Mouse (Mus musculus) heart, adult 2 months (tissue): ENCODE measurements around the gene Zfp202. TPM values are rescaled to one million over a fixed set of nuclear protein-coding genes. Genes with fewer than 3 reads are reported as not detected.
"Not testable (repeated sequence)": the region's sequence is repeated elsewhere in the genome, so short reads cannot be mapped to it uniquely, and the experiment has no call there.

ENCODE experiments used
- DNase-seq, 2 experiments: peaks; one replicate each; pipeline ENCODE4 v3.0.0; 2021
- H3K27ac ChIP-seq: fragments of 200-600 bp; 2 replicates; pipeline ENCODE4 v1.8.1; 2022
- H3K27me3 ChIP-seq: fragments of 200-500 bp; 2 replicates; pipeline ENCODE4 v1.6.1; 2012; ENCODE audit warnings: mild to moderate bottlenecking, low read length, inconsistent platforms, mixed read lengths; ENCODE audit not compliant: control insufficient read depth, insufficient read depth
- H3K36me3 ChIP-seq: fragments of 200-500 bp; 2 replicates; pipeline ENCODE4 v1.6.1; 2012; ENCODE audit warnings: low read length, inconsistent platforms; ENCODE audit not compliant: control insufficient read depth, insufficient read depth
- H3K4me1 ChIP-seq: fragments of 200-500 bp; 2 replicates; pipeline ENCODE4 v1.6.1; 2011; ENCODE audit warnings: low read length; ENCODE audit not compliant: control insufficient read depth, insufficient read depth
- H3K4me3 ChIP-seq: fragments of 200-600 bp; 2 replicates; pipeline ENCODE4 v1.8.1; 2022
- H3K79me2 ChIP-seq: fragments of 200-500 bp; replicated peaks from 2 replicates; pipeline ENCODE4 v1.6.1; 2012; ENCODE audit warnings: mild to moderate bottlenecking, inconsistent platforms, low read length, moderate library complexity, mixed read lengths; ENCODE audit not compliant: control insufficient read depth, insufficient read depth
- H3K9ac ChIP-seq: fragments of 200-500 bp; 2 replicates; pipeline ENCODE4 v1.6.1; 2012; ENCODE audit warnings: low read depth, mild to moderate bottlenecking, control low read depth, inconsistent platforms, low read length, mixed read lengths
- CTCF ChIP-seq: fragments of 200-600 bp; IDR thresholded peaks from 2 replicates; pipeline ENCODE4 v1.8.1; 2022; ENCODE audit warnings: antibody characterized with exemption, mild to moderate bottlenecking, moderate library complexity
- EP300 ChIP-seq: fragments of 200-500 bp; IDR thresholded peaks from 2 replicates; pipeline ENCODE4 v1.6.1; 2011; ENCODE audit warnings: low read depth, low read length, control low read depth; ENCODE audit not compliant: insufficient read depth
- POLR2A ChIP-seq: fragments of 200-500 bp; IDR thresholded peaks from 2 replicates; pipeline ENCODE4 v1.6.1; 2011; ENCODE audit warnings: mild to moderate bottlenecking, low read depth, low read length, control low read depth; ENCODE audit not compliant: insufficient read depth
- WGBS: fragments of 180-500 bp; shearing (Covaris S2); methylation state at CpG from one replicate; pipeline ENCODE4 v1.1.7; 2018; 5-methylcytosine and 5-hydroxymethylcytosine counted together
- intact Hi-C: fragments of 180-260 bp; cut with DNase I; formaldehyde crosslinking; loops from one replicate; pipeline ENCODE4 v1.15.1; 2025
- long read RNA-seq: library from polyadenylated mRNA; stranded (forward); transcript quantifications from one replicate; pipeline ENCODE4 v2.0.0, GENCODE M21; 2021
- polyA plus RNA-seq: library from polyadenylated mRNA; depleted of rRNA; stranded (reverse); fragments of >200 nt; gene quantifications from 2 replicates; pipeline ENCODE4 v1.2.3, GENCODE M21; 2012; rRNA removed
- total RNA-seq, 2 experiments: library from RNA; stranded (reverse); gene quantifications; 2 replicates each; pipeline ENCODE4 v1.2.3; 2021

The Zfp202 gene
- 1 to 10 TPM; 2.7 to 2.8 TPM for total RNA-seq
- 1.2 and 1.8 TPM in 2 replicates for polyA plus RNA-seq
- long read RNA-seq, partial matches to known transcripts, result 0 of 2 reads
- long read RNA-seq, other reads (novel, unspliced or antisense), result 0 of 2 reads

DNA sequence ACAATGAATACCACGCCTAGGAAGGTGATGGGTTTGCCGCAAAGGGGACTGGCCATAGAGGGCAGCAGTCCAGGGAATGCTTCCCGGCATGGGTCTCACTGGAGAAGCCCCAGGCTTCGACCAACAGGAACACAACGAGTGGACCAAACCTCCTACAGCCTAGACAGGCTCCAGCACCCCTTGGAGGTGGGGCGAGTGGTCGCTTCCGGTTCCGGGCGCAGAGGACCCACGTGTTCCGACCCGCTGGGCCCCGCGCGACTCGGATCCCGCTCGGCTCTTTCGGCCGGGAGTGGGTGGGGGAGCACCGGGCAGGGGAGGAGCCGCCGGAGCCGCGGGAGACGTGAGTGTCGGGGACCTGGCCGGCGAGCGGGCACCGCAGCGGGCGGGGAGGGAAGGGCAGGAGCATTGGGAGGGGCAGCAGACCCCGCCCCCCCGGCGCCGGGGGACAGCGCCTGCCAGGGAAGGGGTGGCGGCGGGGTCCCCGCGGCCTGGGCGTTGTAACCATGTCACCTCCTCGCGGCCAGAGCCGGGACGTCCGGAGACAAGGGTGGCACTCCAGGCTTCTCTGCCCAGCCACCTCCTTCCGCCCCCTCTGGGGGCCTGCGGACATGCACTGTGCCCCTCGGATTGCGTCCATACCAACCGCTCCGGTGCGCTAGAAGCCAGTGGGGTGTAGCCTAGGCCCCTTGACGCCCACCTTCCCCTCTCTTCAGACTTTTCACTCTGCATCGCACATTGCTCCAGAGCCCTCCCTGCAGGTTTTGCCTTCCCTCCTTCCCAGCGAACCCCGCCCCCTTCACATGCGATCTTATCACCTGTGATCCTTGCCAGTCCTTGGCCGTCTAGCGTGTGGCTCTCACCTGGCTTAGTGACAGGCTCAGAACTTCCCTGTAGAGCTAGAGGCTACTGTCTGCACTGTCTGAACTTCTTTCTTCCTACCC lies at the start of gene Zfp202:
TSS of gene Zfp202 (plus strand) at position 219 of the 941 bp plus-strand sequence.
- H3K4me1 ChIP-seq, result no peaks in the 10 kb centered on the region; the same call in 1 of the 2 replicates
- peak within 1 kb of the TSS; percentile 74 for H3K27ac ChIP-seq
- peak within 1 kb of the TSS; percentile 51 for H3K4me3 ChIP-seq
- no peaks in the 10 kb centered on the region for H3K27me3 ChIP-seq
- H3K79me2 ChIP-seq, result no peaks in the 10 kb centered on the region
- intact Hi-C loops, result no loop called here
- no peaks in the 10 kb centered on the region for H3K36me3 ChIP-seq
- TF ChIP-seq CTCF, result peak; percentile 62
- no peak for TF ChIP-seq EP300
- peak; percentile 82 for TF ChIP-seq POLR2A
- H3K9ac ChIP-seq, result peak within 1 kb of the TSS; percentile 81
- peak; percentile 89 to 90 for DNase-seq
- WGBS, result under 1% methylated on average over 60 of the region's 63 CpGs

DNA sequence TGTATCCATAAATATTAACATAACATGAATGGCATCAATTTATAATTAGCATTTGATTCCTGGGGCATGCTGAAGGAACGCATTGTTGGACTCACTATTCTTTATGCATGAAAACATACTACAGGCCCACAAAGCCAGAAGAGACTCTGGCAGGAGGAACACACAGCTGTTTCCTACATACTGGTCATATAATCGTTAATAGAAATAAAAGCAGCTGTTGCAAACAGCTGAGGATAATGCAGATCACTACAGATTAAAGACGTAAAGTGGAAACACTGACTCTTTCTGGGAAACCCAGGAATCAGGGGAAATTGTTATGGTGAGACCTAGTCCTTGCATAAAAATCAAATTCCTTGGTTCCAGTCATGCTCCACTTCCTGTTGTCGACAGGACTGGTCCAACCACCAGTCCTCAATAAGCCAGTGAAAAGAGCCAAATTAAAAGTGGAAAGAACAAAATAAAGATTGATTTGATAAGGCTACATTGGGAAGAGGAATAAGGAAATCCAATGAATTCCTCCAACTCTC lies 36.9 kb upstream of the Zfp202 start:
- no peak overlapping the region for H3K4me3 ChIP-seq
- no peaks in the 10 kb centered on the region for H3K27me3 ChIP-seq
- no peak for TF ChIP-seq EP300
- no peak for TF ChIP-seq POLR2A
- no peak for TF ChIP-seq CTCF
- H3K27ac ChIP-seq, result no peak overlapping the region
- no peak for DNase-seq
- H3K79me2 ChIP-seq, result no peaks in the 10 kb centered on the region
- no peaks in the 10 kb centered on the region for H3K4me1 ChIP-seq
- no peaks in the 10 kb centered on the region for H3K36me3 ChIP-seq
- H3K9ac ChIP-seq, result no peak overlapping the region
- WGBS, result 34% methylated on average over 4 of the region's 4 CpGs
- intact Hi-C loops, result no loop called here

- TF ChIP-seq CTCF, result no peak
- no peak for TF ChIP-seq POLR2A
- no peak for TF ChIP-seq EP300
- H3K79me2 ChIP-seq, result no peaks in the 10 kb centered on the region
- WGBS, result 91% methylated on average over 1 of the region's 1 CpGs
- H3K4me3 ChIP-seq, result no peak overlapping the region
- H3K27ac ChIP-seq, result no peak overlapping the region
- intact Hi-C loops, result no loop called here
- DNase-seq, result peak in 1 of 2 experiments; percentile 4
- no peaks in the 10 kb centered on the region for H3K27me3 ChIP-seq
- H3K9ac ChIP-seq, result no peak overlapping the region
- H3K4me1 ChIP-seq, result no peaks in the 10 kb centered on the region
- no peaks in the 10 kb centered on the region for H3K36me3 ChIP-seq
Measured at GRCm38 (mm10) chr9:40166446-40166845, 25.7 kb upstream of the Zfp202 start.

GRCm38 (mm10) chr9:40177017-40177416 lies 15.1 kb upstream of the Zfp202 start:
- Histone ChIP-seq H3K4me3 (no peak overlapping the region), H3K4me1 (no peaks in the 10 kb centered on the region), H3K27ac (no peak overlapping the region), H3K27me3 (no peaks in the 10 kb centered on the region), H3K9ac (no peak overlapping the region), H3K36me3 (no peaks in the 10 kb centered on the region), H3K79me2 (no peaks in the 10 kb centered on the region)
- 80% methylated on average over 6 of the region's 6 CpGs for WGBS
- no peak for DNase-seq
- intact Hi-C loops, result no loop called here
- TF ChIP-seq POLR2A (no peak), EP300 (no peak), CTCF (no peak)

DNA sequence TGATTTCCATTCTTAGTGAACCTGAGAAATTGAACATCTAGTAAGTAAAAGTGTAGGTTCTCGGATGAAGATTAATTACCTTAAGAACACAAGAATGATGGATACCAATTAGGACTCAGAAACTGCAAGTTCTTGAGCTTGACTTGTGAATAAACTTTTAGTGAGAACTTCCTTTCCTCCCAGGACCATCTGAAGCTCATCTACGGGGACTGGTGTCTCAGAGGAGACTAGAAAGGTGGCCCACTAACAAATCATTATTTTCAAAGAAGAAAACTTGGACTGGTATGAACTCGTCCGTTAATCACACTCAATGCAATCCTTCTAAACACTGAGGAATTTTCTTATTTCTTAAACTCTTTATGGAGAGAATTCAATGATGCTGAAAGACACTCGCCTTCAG lies 11.5 kb upstream of the Zfp202 start, which contains the start of gene Olfr986:
TSS of gene Olfr986 (plus strand) at position 301 of the 400 bp plus-strand sequence.
- TF ChIP-seq POLR2A (no peak), EP300 (no peak), CTCF (no peak)
- intact Hi-C loops, result no loop called here
- no peak within 1 kb of the TSS for H3K4me3 ChIP-seq
- DNase-seq, result no peak
- WGBS, result 89% methylated on average over 5 of the region's 5 CpGs
- H3K27me3 ChIP-seq, result no peaks in the 10 kb centered on the region
- H3K79me2 ChIP-seq, result no peaks in the 10 kb centered on the region
- H3K27ac ChIP-seq, result no peak within 1 kb of the TSS
- no peaks in the 10 kb centered on the region for H3K4me1 ChIP-seq
- no peak within 1 kb of the TSS for H3K9ac ChIP-seq
- H3K36me3 ChIP-seq, result no peaks in the 10 kb centered on the region

DNA sequence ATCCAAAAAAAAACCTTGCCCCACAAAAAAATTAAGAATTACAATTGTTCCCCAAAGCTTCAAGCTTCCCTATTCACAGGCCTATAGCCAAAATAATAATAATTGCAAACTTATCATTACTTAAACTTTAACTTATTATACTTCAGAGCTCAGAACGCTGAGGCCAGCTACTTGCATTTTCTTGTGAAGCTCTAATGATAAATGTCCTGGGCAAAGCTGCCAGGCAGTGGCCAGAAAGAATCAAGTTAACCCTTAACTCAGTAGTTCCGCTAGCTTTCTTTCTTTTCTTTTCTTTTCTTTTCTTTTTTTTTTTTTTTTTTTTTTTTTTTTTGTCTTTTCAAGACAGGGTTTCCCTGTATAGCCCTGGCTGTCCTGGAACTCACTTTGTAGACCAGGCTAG lies 7.0 kb upstream of the Zfp202 start:
- H3K4me3 ChIP-seq, H3K27me3 ChIP-seq, H3K27ac ChIP-seq, DNase-seq, H3K79me2 ChIP-seq, intact Hi-C loops, H3K36me3 ChIP-seq, H3K9ac ChIP-seq, H3K4me1 ChIP-seq: not testable (repeated sequence)
- 70% methylated on average over 2 of the region's 2 CpGs for WGBS
